Mouse (Mus musculus): ENCODE measurements at regions not wholly inside any gene's neighbourhood (a gene's known extent, or its start where the extent isn't known, plus 50 kb on each side); places are given as distances from the start of the nearest gene placed in this dataset.

DNA sequence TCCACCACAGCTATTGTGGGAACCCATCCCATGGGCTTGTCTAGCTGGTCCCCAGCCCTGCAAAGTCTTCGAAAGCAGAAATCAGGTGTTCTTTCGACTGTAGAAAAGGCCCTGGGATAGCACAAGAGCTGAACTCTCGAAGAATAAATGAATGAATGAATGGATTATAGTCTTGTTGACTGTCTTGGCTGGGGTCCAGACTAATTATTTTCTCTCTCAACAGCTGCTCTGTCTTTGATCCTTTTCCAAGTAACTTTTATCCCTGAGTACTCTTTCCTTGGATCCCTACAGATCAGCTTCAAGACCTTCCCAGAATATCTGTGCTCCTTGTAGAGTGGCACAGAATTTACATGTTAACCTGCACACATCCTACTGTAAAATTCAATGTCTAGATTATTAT, 266.3 kb upstream of the Msx2 start:
- TF ChIP-seq CTCF (IDR thresholded peaks at IDR 0.05; ENCODE audit: control insufficient read depth, insufficient read depth, insufficient replicate concordance, low read depth, low read length) (no peak), POLR2A (IDR thresholded peaks at IDR 0.05; ENCODE audit: control insufficient read depth, low read depth, low read length) (no peak)
